Mouse (Mus musculus) ES-Bruce4 (cell line): ENCODE data around the gene Lyar. TPM values are rescaled to one million over a fixed set of nuclear protein-coding genes. Genes with fewer than 3 reads are reported as not detected.

Source experiments
- H3K27ac ChIP-seq: 2 replicates; pipeline ENCODE4 v1.5.1; 2012; ENCODE audit warnings: low read length, inconsistent platforms; ENCODE audit not compliant: insufficient read depth
- H3K27me3 ChIP-seq: 2 replicates; pipeline ENCODE4 v1.6.1; 2012; ENCODE audit warnings: mild to moderate bottlenecking, low read length, inconsistent platforms; ENCODE audit not compliant: control insufficient read depth, poor library complexity, insufficient read depth, severe bottlenecking
- H3K36me3 ChIP-seq: 2 replicates; pipeline ENCODE4 v1.6.1; 2012; ENCODE audit warnings: inconsistent platforms, mild to moderate bottlenecking, low read length, moderate library complexity; ENCODE audit not compliant: control insufficient read depth, poor library complexity, insufficient read depth, severe bottlenecking
- H3K4me1 ChIP-seq: one replicate; pipeline ENCODE4 v1.8.1; 2011; ENCODE audit warnings: low read length; ENCODE audit not compliant: control insufficient read depth, insufficient read depth
- H3K4me3 ChIP-seq: 2 replicates; pipeline ENCODE4 v1.5.1; 2011; ENCODE audit warnings: low read depth, mild to moderate bottlenecking, low read length
- H3K9ac ChIP-seq: 2 replicates; pipeline ENCODE4 v1.6.1; 2012; ENCODE audit warnings: low read depth, mild to moderate bottlenecking, inconsistent platforms; ENCODE audit not compliant: poor library complexity, severe bottlenecking
- H3K9me3 ChIP-seq: replicated peaks from 2 replicates; pipeline ENCODE4 v1.6.1; 2012; ENCODE audit warnings: mild to moderate bottlenecking, low read length, inconsistent platforms; ENCODE audit not compliant: control insufficient read depth, poor library complexity, insufficient read depth, severe bottlenecking
- CTCF ChIP-seq: IDR thresholded peaks from one replicate; pipeline ENCODE4 v1.8.1; 2011; ENCODE audit warnings: low read depth, low read length
- EP300 ChIP-seq: IDR thresholded peaks from 2 replicates; pipeline ENCODE4 v1.6.1; 2011; ENCODE audit warnings: low read depth, low read length; ENCODE audit not compliant: insufficient read depth
- POLR2A ChIP-seq: IDR thresholded peaks from one replicate; pipeline ENCODE4 v1.8.1; 2011; ENCODE audit warnings: low read length; ENCODE audit not compliant: insufficient read depth
- polyA plus RNA-seq: library from polyadenylated mRNA; stranded (reverse); fragments of >200 nt; gene quantifications from 2 replicates; pipeline ENCODE4 v1.2.4, GENCODE M21; 2011; ENCODE audit warnings: low read depth; ENCODE audit not compliant: missing spikeins, insufficient read depth, insufficient read length

The Lyar gene
- 206 and 208 TPM in 2 replicates for polyA plus RNA-seq

GRCm38 (mm10) chr5:38220328-38220912 lies at the start of gene Lyar, which contains the start of gene Zbtb49:
TSS of gene Lyar (plus strand) at chr5:38220470.
TSS of gene Zbtb49 (minus strand) at chr5:38220457.
- Histone ChIP-seq H3K27me3 (no peaks in the 10 kb centered on the region), H3K4me1 (no peaks in the 10 kb centered on the region), H3K27ac (no peak within 1 kb of the TSS), H3K4me3 (peak within 1 kb of the TSS; percentile 87), H3K9ac (peak within 1 kb of the TSS; percentile 81), H3K36me3 (peaks cover 12% of the 10 kb centered on the region), H3K9me3 (no peaks in the 10 kb centered on the region)
- peak; percentile 40 for TF ChIP-seq POLR2A
- TF ChIP-seq EP300 = no peak

DNA sequence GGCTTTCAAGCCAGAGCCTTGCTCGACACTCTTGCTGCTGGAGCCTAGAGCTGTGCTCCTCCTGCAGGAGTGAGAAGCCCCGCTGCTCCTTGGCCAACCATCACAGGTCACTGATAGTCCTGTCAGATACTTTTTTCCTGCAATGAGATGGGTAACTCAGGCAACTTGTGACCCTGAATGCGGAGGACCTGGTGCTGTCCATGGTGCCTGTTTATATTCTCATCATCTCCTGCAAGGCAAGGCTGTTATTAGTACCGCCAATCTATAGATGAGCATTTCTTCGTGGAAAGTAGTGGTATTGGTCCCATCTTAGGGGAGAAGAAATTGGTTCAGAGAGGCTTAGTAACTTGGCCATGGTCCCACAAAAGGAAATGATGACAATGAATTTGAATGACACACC lies 46.5 kb upstream of the Lyar start:
- TF ChIP-seq CTCF (no peak), EP300 (no peak), POLR2A (no peak)
- Histone ChIP-seq H3K4me1 (no peaks in the 10 kb centered on the region), H3K36me3 (no peaks in the 10 kb centered on the region), H3K27ac (no peak overlapping the region), H3K27me3 (no peaks in the 10 kb centered on the region), H3K9me3 (no peaks in the 10 kb centered on the region; the same call in 1 of the 2 replicates), H3K9ac (no peak overlapping the region), H3K4me3 (no peak overlapping the region)

- Histone ChIP-seq H3K36me3 (no peaks in the 10 kb centered on the region), H3K27me3 (no peaks in the 10 kb centered on the region), H3K27ac (no peak overlapping the region), H3K9me3 (no peaks in the 10 kb centered on the region; the same call in 1 of the 2 replicates), H3K4me1 (no peaks in the 10 kb centered on the region), H3K4me3 (no peak overlapping the region), H3K9ac (no peak overlapping the region)
- no peak for TF ChIP-seq CTCF
- no peak for TF ChIP-seq EP300
- no peak for TF ChIP-seq POLR2A
Measured at GRCm38 (mm10) chr5:38174256-38174912, 45.9 kb upstream of the Lyar start.

DNA sequence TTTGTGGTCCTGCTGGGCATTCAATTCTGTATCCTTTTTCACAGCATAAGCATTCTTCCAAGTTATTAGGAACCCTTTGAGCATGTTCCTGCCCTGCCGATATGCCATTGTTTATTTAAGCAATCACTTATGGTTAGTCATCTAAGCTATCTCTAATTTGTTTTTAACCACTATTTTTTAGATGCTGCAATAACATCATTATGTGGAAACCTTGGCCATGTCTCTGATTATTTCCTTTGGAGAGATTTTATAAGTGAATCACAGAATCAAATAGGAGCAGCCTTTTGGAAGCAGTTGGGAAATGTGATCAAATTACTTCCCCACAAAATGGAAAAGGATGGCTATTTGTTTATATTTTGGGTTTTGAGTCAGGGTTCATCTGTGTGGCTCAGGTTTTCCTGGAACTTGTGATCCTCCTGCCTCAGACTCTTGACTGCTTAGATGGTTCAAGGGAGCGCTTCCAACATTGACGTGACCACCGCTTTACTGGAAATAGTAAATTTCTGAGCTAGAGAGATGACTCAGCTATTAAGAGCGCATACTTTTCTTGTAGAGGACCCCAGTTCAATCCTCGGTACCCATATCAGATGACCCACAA lies 35.5 kb upstream of the Lyar start:
- H3K4me1 ChIP-seq = no peaks in the 10 kb centered on the region
- no peak overlapping the region for H3K4me3 ChIP-seq
- no peak overlapping the region for H3K27ac ChIP-seq
- no peaks in the 10 kb centered on the region for H3K27me3 ChIP-seq
- H3K9ac ChIP-seq = no peak overlapping the region
- no peaks in the 10 kb centered on the region for H3K36me3 ChIP-seq
- no peaks in the 10 kb centered on the region for H3K9me3 ChIP-seq
- no peak for TF ChIP-seq CTCF
- TF ChIP-seq EP300 = no peak
- no peak for TF ChIP-seq POLR2A

DNA sequence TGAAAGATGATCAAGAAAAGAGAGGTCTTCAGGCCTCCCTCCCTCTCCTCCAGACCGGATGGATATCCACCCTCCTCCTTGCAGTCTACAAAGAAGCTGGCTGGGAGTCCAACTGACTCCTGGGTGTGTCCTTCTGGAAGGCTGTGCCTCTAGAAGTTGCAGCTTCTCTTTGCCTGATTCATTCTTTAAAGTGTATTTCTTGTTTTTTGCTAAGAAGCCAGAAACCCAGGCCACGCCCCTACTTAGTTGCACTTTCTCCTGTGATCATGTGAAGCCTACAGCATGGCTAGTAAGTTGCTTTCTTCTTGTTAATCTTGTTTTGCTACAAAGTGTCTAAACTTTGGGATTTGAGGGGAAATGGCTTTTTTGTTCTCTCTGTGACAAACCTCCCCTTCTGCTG lies 33.3 kb upstream of the Lyar start:
- no peak overlapping the region for H3K4me3 ChIP-seq
- H3K9me3 ChIP-seq = no peaks in the 10 kb centered on the region
- no peak overlapping the region for H3K9ac ChIP-seq
- no peaks in the 10 kb centered on the region for H3K4me1 ChIP-seq
- H3K27ac ChIP-seq = no peak overlapping the region
- TF ChIP-seq POLR2A = no peak
- no peak for TF ChIP-seq EP300
- no peak for TF ChIP-seq CTCF
- no peaks in the 10 kb centered on the region for H3K27me3 ChIP-seq
- H3K36me3 ChIP-seq = no peaks in the 10 kb centered on the region

- TF ChIP-seq CTCF = no peak
- TF ChIP-seq EP300 = no peak
- TF ChIP-seq POLR2A = no peak
- no peaks in the 10 kb centered on the region for H3K9me3 ChIP-seq
Measured at GRCm38 (mm10) chr5:38190907-38191306, 29.4 kb upstream of the Lyar start.

More at GRCm38 (mm10) chr5:38190907-38191306, 29.4 kb upstream of the Lyar start:
- H3K4me1 ChIP-seq = no peaks in the 10 kb centered on the region
- H3K4me3 ChIP-seq = no peak overlapping the region
- H3K27me3 ChIP-seq = no peaks in the 10 kb centered on the region
- no peak overlapping the region for H3K9ac ChIP-seq
- H3K27ac ChIP-seq = no peak overlapping the region
- no peaks in the 10 kb centered on the region for H3K36me3 ChIP-seq
